Mouse (Mus musculus) large intestine, adult 2 months (tissue): ENCODE results near the gene Gm21830. TPM values are rescaled to one million over a fixed set of nuclear protein-coding genes. Genes with fewer than 3 reads are reported as not detected.
"Not testable (repeated sequence)": the region's sequence is repeated elsewhere in the genome, so short reads cannot be mapped to it uniquely, and the experiment has no call there.

Experiments
- DNase-seq: peaks from one replicate; pipeline ENCODE4 v3.0.0-alpha.2; 2012; ENCODE audit warnings: low read depth, low spot score
- WGBS: fragments of 180-500 bp; shearing (Covaris S2); methylation state at CpG from one replicate; pipeline ENCODE4 v1.1.7; 2018; 5-methylcytosine and 5-hydroxymethylcytosine counted together
- polyA plus RNA-seq: library from polyadenylated mRNA; depleted of rRNA; stranded (reverse); fragments of >200 nt; gene quantifications from 2 replicates; pipeline ENCODE4 v1.2.3, GENCODE M21; 2012; rRNA removed

Gm21830 gene
- polyA plus RNA-seq, result not detected in 2 replicates

DNA sequence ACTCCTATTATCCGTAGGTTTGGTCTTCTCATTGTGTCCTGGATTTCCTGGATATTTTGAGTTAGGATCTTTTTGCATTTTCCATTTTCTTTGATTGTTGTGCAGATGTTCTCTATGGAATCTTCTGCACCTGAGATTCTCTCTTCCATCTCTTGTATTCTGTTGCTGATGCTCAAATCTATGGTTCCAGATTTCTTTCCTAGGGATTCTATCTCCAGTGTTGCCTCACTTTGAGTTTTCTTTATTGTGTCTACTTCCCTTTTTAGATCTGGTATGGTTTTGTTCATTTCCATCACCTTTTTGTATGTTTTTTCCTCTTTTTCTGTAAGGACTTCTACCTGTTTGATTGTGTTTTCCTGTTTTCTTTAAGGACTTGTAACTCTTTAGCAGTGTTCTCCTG, at the start of gene Gm21830:
Gene Gm21830, plus strand, starts transcription at position 301 of the 400 bp plus-strand sequence.
- no CpG with 5 or more reads among the region's 1 CpGs for WGBS
- not testable (repeated sequence) for DNase-seq

DNA sequence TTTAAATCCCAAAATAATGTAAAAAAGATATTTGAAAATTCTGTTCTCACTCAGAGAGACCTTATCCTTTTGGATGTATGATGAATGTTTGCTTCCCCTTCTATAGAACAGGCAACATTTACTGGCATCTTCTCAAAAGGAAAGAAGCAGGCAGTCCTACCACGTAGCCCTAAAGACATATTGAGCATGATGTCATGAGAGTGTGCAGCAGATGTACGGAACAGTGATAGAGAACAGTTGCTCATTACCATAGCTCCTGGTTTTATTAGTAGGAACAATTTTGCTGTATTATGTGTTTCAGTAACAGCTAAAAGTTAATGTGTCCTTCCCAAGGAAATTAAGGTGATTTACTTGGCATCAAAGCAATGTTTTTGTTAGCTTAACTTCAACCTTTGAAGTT, 49.0 kb upstream of the Gm21830 start:
- WGBS, result 59% methylated on average over 2 of the region's 2 CpGs
- DNase-seq, result no peak

DNA sequence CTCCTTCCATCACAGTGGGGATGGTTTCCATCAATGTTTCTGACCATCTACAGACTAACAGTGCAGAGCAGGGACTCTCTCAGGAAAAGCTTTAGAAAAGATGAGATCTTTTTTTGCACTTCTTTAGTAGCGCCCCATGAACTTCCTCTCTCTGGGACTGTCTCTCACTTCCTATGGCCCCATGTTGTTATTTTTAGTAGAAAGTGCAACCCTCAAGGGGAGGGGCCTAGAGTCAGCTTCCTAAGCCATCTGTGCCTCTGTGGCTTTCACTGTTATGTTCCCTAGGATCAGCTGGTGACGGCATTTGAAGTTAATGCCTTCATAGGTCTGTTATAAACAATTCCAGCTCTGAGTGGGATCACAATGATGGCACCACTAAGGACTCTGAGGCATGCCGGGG, 35.0 kb upstream of the Gm21830 start:
- 64% methylated on average over 3 of the region's 3 CpGs for WGBS
- no peak for DNase-seq

DNA sequence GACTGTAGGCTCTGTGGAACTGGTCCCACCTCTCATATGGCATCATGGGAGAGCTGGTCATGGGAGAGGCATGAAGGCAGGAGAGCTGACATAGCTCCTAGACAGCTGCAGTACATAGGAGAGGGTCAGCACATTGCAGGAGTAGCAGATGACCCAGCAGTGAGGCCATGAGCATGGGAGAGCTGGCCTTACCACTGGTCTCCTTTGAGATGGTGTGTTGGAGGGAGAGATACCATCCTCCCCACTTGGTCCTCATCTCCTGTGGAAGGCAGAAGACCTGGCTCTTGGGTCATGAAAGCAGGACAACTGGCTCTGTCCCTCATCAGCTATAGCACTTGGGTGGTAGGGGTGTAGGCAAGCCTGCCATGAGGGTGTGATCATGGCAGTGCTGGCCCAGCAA, 7.3 kb downstream of the Gm21830 start:
- DNase-seq, result no peak

DNA sequence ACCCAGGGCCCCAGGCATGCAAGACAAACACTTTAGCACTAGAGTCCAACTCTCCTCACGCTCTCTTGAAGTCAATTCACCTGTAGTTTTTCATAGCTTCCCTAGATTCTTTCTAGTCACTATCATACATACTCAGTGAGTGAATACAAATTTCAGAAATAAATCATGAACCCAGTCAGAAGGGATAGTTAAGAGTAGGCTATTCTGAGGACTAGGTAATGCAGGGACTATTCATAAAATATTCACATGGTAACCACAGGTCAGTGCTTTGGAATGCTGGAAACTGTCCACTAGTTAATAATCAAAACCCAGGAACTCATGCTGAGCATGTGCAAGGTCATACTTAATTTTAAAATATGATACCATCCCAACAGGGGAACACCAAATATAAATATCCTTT, 9.3 kb downstream of the Gm21830 start:
- WGBS, result 70% methylated on average over 1 of the region's 1 CpGs
- DNase-seq, result no peak

DNA sequence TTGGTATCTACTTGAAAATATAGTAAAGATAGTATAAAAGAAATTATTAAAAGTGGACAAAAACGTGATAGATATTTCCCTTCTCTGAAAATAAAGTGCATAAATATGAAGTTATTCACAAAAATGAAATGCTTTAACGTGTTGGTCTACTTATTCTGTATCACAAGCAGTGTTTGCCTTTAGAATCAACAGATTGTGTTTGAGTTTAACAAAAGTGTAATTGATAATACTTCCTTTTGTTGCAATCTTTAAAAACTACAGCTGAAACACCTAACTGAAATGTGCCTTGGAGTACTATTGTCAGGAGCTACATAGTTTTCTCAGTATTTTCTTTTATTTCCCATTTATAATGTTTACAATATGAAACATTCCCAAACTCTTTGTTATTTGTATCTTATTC, 19.6 kb downstream of the Gm21830 start, which contains the start of gene Gm26727:
Gene Gm26727, minus strand, starts transcription at position 101 of the 400 bp plus-strand sequence.
- 38% methylated on average over 2 of the region's 2 CpGs for WGBS
- DNase-seq, result no peak

DNA sequence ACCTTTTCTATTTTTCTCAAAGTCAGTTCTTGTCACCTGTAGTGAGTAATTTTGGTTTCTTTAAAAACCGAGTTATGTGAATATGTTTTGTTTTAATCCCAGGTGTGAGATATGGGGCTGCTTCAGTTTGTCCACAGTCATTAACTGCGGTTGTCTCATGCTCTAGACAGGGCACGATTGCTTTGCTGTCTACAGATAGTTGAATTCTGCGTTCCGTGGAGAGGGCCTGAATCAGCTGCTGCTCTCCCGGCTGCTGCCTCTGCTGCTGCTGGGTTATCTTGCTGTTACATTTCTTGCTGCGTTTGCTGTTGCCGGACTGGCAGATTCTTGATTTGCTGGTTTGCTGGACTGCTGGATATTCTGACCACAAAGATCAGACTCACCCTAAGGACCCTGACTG, 24.8 kb downstream of the Gm21830 start:
- WGBS, result 86% methylated on average over 8 of the region's 8 CpGs

DNA sequence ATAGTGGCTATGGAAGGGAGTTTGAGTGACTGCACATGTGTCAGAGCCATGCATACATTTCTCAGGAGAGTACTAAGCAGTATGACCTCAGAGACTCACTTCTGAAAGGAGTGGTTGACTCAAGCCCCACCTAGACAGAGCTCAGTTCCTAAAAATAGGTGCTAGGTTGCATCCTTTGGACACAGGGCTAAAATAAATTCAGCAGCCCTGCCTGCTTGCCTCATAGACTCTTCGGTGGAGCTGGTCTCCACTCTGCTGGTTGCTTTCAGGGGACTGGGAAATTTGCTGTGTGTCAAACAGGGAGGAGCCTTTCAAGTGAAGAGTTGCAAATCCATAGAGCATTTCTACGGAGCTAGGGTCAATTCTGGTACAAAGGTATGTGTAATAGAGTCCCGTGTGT, 32.3 kb downstream of the Gm21830 start, which contains the start of gene Xirp2:
Gene Xirp2, plus strand, starts transcription at position 223 of the 400 bp plus-strand sequence.
- 49% methylated on average over 3 of the region's 3 CpGs for whole genome bisulfite sequencing

More for the DNA sequence above, 24.8 kb downstream of the Gm21830 start:
- no peak for DNase-seq

DNA sequence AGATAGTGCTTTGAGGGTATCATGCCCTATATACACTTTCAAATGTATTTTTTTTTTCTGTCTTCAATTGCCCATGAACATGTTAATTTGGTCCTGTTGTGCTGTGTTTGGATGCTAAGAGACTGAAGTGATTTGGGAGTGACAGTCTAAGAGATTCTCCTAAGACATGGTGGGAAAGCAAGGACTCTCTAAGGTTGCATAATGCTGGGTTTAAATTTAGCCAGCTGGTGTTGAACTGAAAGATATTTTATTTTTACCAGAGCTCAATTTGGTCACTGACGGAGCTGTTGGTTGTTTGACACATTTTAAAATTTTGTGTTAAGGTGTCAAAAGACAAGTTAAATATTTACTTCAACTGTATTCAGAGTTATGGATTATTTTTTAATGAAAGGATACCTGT, 33.2 kb downstream of the Gm21830 start:
- WGBS, result 76% methylated on average over 1 of the region's 1 CpGs
- no peak for DNase-seq

More for the DNA sequence above, 32.3 kb downstream of the Gm21830 start, which contains the start of gene Xirp2:
- no peak for DNase-seq

DNA sequence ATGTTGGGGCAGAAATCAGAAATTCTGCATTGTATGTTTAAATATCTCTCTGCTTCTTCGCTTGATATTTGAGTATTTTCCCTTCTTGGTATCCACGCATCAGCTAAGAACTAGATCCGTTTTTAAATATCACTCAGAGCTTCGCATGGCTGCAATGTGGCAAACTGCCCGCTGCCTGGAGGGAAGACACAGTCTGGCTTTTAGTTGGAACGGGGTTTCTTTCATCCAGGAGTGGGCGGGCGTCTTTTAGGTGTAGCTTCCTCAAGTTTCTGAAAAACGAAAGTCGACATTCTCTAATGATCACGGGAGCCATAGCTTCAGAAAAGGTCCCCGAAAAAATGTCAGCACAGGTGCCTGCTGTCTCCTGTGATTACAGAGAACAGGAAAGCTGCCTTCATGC, 33.7 kb downstream of the Gm21830 start:
- WGBS, result 69% methylated on average over 12 of the region's 12 CpGs
- no peak for DNase-seq

DNA sequence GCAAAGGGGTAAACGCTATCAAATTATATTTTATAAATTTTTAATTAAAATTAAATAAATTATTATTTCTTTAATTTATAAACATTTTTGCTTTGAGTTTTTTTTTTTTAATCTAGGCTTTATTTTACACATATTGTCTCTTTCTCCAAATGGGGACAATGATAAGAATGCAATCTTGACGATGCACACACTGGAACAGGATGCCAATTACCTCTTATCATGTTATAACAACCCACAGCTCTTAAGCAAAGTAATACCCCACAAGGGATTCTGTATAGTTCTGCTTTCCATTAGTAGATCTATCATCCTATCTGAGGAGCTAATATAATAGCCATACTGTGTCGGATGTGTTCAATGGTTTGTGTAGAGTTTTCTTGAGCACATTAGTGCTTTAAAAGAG, 47.3 kb downstream of the Gm21830 start:
- WGBS, result 84% methylated on average over 3 of the region's 3 CpGs
- no peak for DNase-seq

DNA sequence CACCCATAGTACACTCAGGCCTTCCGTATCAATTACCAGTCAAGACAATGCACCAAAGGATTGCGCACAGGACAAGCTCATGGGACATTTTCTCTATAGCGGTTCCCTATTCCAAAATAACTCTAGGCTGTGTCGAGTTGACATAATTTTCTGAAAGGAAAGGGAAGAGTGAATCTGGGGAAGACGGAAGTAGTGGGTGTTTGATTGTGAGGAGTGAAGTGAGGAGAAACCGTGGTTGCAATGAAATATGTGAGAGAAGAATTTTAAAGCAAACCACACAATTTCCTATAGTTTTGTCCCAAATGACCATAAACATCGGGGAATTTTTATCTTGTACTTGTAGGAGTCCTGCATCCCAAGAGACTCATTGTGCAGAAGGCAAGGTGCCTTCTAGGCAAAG, 53.5 kb downstream of the Gm21830 start:
- no peak for DNase-seq
- 83% methylated on average over 7 of the region's 7 CpGs for WGBS

DNA sequence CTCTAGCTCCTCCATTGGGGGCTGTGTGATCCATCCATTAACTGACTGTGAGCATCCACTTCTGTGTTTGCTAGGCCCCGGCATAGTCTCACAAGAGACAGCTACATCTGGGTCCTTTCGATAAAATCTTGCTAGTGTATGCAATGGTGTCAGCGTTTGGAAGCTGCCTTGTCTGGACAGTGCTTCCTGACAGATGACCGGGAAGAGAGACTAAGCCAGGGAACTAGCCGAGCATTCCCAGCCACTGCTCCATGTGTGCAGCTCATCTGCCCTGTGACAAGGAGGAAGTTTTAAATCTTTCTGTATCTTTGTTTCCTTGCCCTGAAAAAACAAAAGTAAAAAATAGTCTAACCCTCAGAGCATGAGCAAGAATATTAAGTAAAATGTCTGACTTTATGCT, 56.5 kb downstream of the Gm21830 start:
- not testable (repeated sequence) for DNase-seq
- WGBS, result 70% methylated on average over 5 of the region's 5 CpGs

DNA sequence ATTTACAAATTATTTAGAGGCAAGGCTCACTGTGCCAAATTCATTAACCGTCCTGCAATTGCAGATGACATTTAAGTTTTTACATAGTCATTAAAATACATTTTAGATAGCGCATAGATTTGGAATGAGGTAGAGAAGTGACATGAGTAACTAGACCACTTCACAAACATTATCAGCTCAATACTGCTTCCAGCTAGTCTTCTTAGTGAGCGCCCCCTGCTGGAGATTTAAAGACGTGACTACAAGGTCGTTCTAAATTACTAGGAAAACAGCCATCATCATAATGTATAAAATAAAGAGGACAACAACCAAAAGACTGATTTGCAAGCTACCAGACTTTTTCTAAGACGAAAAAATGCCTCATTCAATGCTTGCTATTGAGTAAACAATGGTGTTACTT, 64.2 kb downstream of the Gm21830 start:
- no peak for DNase-seq
- 15% methylated on average over 6 of the region's 6 CpGs for WGBS

DNA sequence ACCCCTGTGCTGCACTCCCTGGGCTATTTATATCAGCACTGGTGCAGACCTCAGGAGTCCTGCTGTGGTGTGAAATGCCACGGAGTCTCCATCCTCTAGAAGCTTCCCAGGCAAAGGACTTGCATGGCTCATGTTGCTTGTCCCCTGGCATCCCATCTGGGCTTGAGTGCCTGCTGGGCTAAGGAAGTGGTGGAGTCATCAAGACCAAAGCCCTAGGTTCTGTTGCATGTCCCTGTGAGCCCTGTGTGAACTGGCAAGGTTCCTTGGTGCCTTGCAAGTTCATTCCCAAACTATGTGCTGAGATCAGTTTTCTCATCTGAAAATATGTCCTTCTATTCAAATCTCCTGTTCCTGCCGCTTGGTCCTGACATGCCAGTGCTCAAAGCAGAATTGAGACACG, 67.5 kb downstream of the Gm21830 start:
- no peak for DNase-seq
- 63% methylated on average over 3 of the region's 3 CpGs for WGBS

Other genes with a start within 250 kb of the Gm21830 start
- gene Gm26727, start 19.5 kb downstream of the Gm21830 start, polyA plus RNA-seq, result not detected in 2 replicates
- gene Xirp2, start 32.3 kb downstream of the Gm21830 start, polyA plus RNA-seq, result not detected in 2 replicates
- gene B3galt1, start 152.1 kb downstream of the Gm21830 start, polyA plus RNA-seq, result 0.12 and 0.22 TPM in 2 replicates